Mouse (Mus musculus): Measurements from ENCODE around the gene BC016579. TPM values are rescaled to one million over a fixed set of nuclear protein-coding genes. Genes with fewer than 3 reads are reported as not detected.
A peak's percentile ranks its signal among the peaks of the same experiment; 100 is the strongest.

Gene BC016579
- polyA plus RNA-seq, 1 experiment from 2014 or later, result 0.24 TPM

DNA sequence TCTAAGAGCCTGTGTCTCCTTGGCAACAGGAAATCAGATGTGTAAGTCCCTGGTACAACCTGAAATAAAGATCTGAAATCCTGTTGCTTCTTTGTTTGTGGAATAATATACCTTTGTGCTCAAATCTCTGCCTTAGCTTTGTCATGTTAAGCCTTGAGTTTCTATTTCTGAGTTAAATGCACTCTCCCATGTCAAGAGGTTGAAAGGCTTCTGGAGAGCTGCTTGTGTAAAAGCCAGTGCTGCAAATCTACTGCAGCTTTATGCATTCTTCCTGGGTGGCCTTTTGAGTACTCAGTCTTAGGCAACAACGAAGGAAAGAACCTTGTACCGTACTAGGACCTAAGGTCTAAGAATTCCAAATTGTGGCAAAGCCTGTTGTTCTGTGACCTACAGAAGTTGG, 40.6 kb downstream of the BC016579 start:
- H3K9me3 ChIP-seq (replicated peaks), result no peaks in the 10 kb centered on the region
- H3K4me2 ChIP-seq, result no peak overlapping the region
- no peak for ATAC-seq (ENCODE audit: low read depth)
- H3K4me3 ChIP-seq (replicated peaks), result no peak overlapping the region
- no peak overlapping the region for H3K27ac ChIP-seq
- no peaks in the 10 kb centered on the region for H3K4me1 ChIP-seq (replicated peaks)
- no peaks in the 10 kb centered on the region for H3K36me3 ChIP-seq
- WGBS (ENCODE audit: insufficient replicate concordance), result 70% methylated on average over 2 of the region's 2 CpGs
- no peaks in the 10 kb centered on the region for H3K27me3 ChIP-seq
- no peak overlapping the region for H3K9ac ChIP-seq
- DNase-seq, result no peak

DNA sequence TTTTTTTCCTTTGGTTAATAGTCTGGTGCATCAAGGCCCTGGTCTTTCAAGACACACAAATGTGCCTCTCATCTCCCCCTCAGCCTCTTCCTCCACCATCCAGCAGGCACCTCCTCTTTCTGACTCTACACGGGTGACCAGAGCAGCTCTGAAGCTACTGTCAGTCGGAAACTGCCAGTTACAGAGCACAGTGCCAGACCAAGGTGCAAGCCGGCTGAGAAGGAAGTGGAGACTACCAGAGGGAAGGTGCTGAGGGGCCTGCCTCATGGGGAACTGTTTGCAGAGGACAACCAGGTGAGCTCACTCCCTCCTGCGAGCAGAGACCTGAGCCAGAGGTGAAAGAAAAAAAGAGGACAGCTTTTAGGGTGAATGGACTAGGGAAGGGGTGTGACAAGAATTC, 43.6 kb downstream of the BC016579 start, which contains the start of gene Gcsam:
Gene Gcsam (plus strand): TSS at position 114 of the 400 bp plus-strand sequence.
- Histone ChIP-seq H3K27me3 (no peaks in the 10 kb centered on the region), H3K27ac (no peak within 1 kb of the TSS), H3K9ac (no peak within 1 kb of the TSS), H3K4me2 (no peak within 1 kb of the TSS), H3K4me3 (replicated peaks) (no peak within 1 kb of the TSS), H3K36me3 (no peaks in the 10 kb centered on the region), H3K4me1 (replicated peaks) (no peaks in the 10 kb centered on the region), H3K9me3 (replicated peaks) (no peaks in the 10 kb centered on the region)
- ATAC-seq (ENCODE audit: low read depth), result 0 out of 2 replicates have a peak, but pooled peaks have one; percentile 12
- 22% methylated on average over 4 of the region's 4 CpGs for WGBS (ENCODE audit: insufficient replicate concordance)
- no peak for DNase-seq

DNA sequence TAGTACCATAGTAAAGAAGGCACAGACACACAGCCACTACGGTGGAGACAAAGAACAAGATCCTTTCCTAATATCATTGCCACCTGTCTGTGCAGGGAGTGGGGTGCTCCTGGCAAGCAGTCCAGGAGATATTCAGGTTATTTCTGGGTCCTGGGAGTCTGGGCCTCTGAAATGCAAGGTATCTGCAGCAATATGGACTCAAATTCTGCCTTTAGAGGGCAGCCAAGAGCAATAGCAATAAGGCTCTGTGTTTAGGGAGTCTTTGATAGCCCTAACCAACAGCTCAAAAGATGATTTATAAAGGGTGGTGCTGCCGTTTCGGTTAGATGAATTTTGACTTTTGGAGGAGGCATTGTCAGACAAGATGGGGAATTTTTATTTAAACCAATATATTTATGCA, 44.6 kb downstream of the BC016579 start:
- no peak overlapping the region for H3K27ac ChIP-seq
- peak; percentile 43; the same call in 1 of the 2 replicates for ATAC-seq (ENCODE audit: low read depth)
- 38% methylated on average over 3 of the region's 3 CpGs for WGBS (ENCODE audit: insufficient replicate concordance)

DNA sequence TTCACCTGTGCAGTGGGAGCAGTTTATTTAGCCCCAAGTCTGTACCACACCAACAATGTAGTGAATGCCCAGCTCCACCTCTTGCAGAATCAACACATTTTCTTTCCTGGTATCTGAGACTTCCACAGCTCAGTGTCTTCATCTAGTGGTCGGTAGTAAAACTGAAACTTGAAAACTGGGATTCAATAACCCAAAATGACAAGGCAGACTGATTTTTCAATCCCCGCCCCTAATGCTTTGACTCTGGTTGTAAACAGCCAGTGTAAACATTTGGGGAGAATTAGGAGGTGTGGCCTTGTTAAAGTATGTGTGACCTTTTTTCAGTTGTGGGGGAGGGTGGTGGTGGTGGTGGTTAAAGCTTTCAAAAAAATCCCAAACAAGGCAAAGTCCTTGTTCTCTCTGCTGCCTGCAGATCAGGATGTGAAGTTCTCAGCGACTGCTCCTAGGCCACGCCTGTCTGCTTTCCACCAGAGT, 45.4 kb downstream of the BC016579 start:
- Histone ChIP-seq H3K27me3 (no peaks in the 10 kb centered on the region), H3K4me2 (no peak overlapping the region), H3K36me3 (no peaks in the 10 kb centered on the region), H3K9me3 (replicated peaks) (no peaks in the 10 kb centered on the region), H3K27ac (peak overlapping the region; percentile 18; the same call in 1 of the 2 replicates), H3K4me3 (replicated peaks) (no peak overlapping the region), H3K4me1 (replicated peaks) (no peaks in the 10 kb centered on the region), H3K9ac (no peak overlapping the region)
- WGBS (ENCODE audit: insufficient replicate concordance), result 35% methylated on average over 4 of the region's 4 CpGs
- peak; percentile 76 for ATAC-seq (ENCODE audit: low read depth)
- DNase-seq, result no peak

More for the DNA sequence above, 44.6 kb downstream of the BC016579 start:
- no peak for DNase-seq
- H3K4me3 ChIP-seq (replicated peaks), result no peak overlapping the region
- no peaks in the 10 kb centered on the region for H3K27me3 ChIP-seq
- no peak overlapping the region for H3K4me2 ChIP-seq
- H3K36me3 ChIP-seq, result no peaks in the 10 kb centered on the region
- H3K9ac ChIP-seq, result no peak overlapping the region
- H3K4me1 ChIP-seq (replicated peaks), result no peaks in the 10 kb centered on the region
- H3K9me3 ChIP-seq (replicated peaks), result no peaks in the 10 kb centered on the region

DNA sequence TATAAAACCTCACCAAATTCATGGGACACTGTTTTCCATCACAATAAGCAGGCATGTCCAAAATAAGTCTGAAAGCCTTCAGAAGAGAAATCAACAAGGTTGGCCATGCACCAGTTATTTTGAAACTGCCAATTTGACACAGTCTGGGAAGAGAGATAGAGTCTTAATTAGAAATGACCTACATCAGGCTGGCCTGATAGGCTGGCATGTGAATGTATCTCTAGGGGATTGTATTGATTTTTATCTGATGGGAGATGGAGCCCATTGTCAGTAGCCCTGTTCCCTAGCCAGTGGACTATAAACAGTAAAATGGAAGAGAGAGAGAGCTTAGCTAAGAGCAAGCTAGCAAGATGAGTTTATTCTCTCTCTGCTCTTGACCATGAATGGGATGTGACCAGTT, 58.4 kb downstream of the BC016579 start:
- H3K4me1 ChIP-seq (replicated peaks), result no peaks in the 10 kb centered on the region
- no peaks in the 10 kb centered on the region for H3K36me3 ChIP-seq
- H3K4me2 ChIP-seq, result no peak overlapping the region
- ATAC-seq (ENCODE audit: low read depth) (no peak), DNase-seq (no peak)
- no peak overlapping the region for H3K27ac ChIP-seq
- H3K4me3 ChIP-seq (replicated peaks), result no peak overlapping the region
- H3K27me3 ChIP-seq, result no peaks in the 10 kb centered on the region
- no peak overlapping the region for H3K9ac ChIP-seq
- no peaks in the 10 kb centered on the region for H3K9me3 ChIP-seq (replicated peaks)

DNA sequence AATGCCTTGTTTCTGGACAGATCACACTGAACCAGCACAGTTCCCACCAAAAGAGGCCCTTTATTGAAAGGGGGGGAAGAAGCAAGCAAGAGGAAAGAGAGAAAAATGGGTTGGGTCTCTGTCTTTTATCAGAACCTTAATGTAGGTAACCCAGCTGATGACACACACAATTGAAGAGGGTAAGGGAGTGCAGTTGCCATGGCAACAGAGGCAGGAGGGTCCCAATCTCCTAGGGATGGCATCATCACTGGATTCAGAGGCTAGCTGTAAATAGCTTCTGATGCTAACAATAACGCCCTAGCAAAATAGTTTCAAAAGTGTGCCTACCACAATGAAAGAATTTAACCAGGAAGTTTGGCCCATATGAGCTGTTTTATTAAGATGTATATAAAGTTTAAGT, 60.2 kb downstream of the BC016579 start:
- ATAC-seq (ENCODE audit: low read depth), result no peak
- 70% methylated on average over 1 of the region's 1 CpGs for WGBS (ENCODE audit: insufficient replicate concordance)
- Histone ChIP-seq H3K27me3 (no peaks in the 10 kb centered on the region), H3K4me2 (no peak overlapping the region), H3K36me3 (no peaks in the 10 kb centered on the region), H3K27ac (no peak overlapping the region), H3K4me1 (replicated peaks) (no peaks in the 10 kb centered on the region), H3K4me3 (replicated peaks) (no peak overlapping the region), H3K9ac (no peak overlapping the region), H3K9me3 (replicated peaks) (no peaks in the 10 kb centered on the region)
- no peak for DNase-seq

DNA sequence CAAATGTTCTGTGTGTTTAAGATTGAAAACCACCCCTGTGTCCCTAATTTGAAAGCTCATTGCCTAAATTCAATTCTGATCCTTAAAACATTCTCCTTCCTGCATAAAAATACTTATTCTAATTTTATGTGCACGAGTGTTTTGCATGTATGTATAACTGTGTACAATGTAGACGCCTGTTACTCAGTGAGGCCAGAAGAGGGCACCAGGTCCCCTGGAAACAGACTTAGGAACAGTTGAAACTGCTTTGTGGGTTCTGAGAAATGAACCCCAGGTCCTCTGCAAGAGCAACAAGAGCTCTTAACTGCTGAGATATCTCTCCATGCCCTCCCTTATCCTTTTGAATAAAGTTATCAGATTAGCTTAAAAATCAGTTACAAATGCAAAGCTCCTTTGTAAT, 71.4 kb downstream of the BC016579 start:
- ATAC-seq (ENCODE audit: low read depth) (no peak), DNase-seq (no peak)
- Histone ChIP-seq H3K27ac (no peak overlapping the region), H3K36me3 (no peaks in the 10 kb centered on the region), H3K4me1 (replicated peaks) (peaks cover 8% of the 10 kb centered on the region), H3K4me3 (replicated peaks) (no peak overlapping the region), H3K4me2 (no peak overlapping the region), H3K9ac (no peak overlapping the region), H3K9me3 (replicated peaks) (no peaks in the 10 kb centered on the region), H3K27me3 (no peaks in the 10 kb centered on the region)
- WGBS (ENCODE audit: insufficient replicate concordance), result 11% methylated on average over 2 of the region's 2 CpGs

DNA sequence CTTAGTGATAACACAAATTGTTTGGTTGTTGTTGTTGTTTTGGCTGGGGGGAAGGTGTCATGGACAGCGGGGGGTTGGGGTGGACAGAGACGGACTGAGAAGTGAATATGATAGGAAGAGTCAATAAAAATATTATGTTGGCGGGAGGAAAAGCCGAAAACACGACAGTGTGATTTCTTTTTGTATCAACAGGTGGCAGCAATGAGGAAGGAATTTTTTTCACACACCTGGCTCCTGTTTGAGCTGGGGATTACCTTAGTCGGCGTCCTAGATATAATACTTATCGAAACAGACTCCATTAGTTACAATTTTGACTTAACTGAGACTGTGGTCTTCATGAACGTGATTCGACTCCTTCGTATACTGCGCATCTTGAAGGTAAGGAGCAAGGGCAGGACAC, 74.0 kb downstream of the BC016579 start:
- no peak overlapping the region for H3K4me2 ChIP-seq
- H3K4me1 ChIP-seq (replicated peaks), result peaks cover 8% of the 10 kb centered on the region
- no peaks in the 10 kb centered on the region for H3K27me3 ChIP-seq
- H3K27ac ChIP-seq, result no peak overlapping the region
- H3K4me3 ChIP-seq (replicated peaks), result no peak overlapping the region
- no peak for ATAC-seq (ENCODE audit: low read depth)
- no peak overlapping the region for H3K9ac ChIP-seq
- H3K9me3 ChIP-seq (replicated peaks), result no peaks in the 10 kb centered on the region
- DNase-seq, result no peak
- WGBS (ENCODE audit: insufficient replicate concordance), result 59% methylated on average over 12 of the region's 12 CpGs
- H3K36me3 ChIP-seq, result no peaks in the 10 kb centered on the region

Other genes with a start within 250 kb of the BC016579 start
- 0.84 and 1.4 TPM in 2 replicates for gene Cd200, start 245.0 kb downstream of the BC016579 start, polyA plus RNA-seq (2015; fragmentation: Nextera tagmentation; extraction: Ambion mirVana)
- not detected in 2 replicates for gene Gm609, start 161.1 kb downstream of the BC016579 start, polyA plus RNA-seq (2015; fragmentation: Nextera tagmentation; extraction: Ambion mirVana)
- not detected in 2 replicates for gene Gm17783, start 122.0 kb downstream of the BC016579 start, polyA plus RNA-seq (2015; fragmentation: Nextera tagmentation; extraction: Ambion mirVana)
- not detected in 2 replicates for gene Slc9c1, start 118.8 kb downstream of the BC016579 start, polyA plus RNA-seq (2015; fragmentation: Nextera tagmentation; extraction: Ambion mirVana)
- 2.5 and 2.6 TPM in 2 replicates for gene Gcsam, start 43.7 kb downstream of the BC016579 start, polyA plus RNA-seq (2015; fragmentation: Nextera tagmentation; extraction: Ambion mirVana)
- gene Tmprss7, start 39.6 kb upstream of the BC016579 start, polyA plus RNA-seq (2015; fragmentation: Nextera tagmentation; extraction: Ambion mirVana), result 0.16 and 0.23 TPM in 2 replicates
- gene Tagln3, start 70.5 kb upstream of the BC016579 start, polyA plus RNA-seq (2015; fragmentation: Nextera tagmentation; extraction: Ambion mirVana), result 0.48 and 0.89 TPM in 2 replicates
- 20.4 and 22.4 TPM in 2 replicates for gene Abhd10, start 88.9 kb upstream of the BC016579 start, polyA plus RNA-seq (2015; fragmentation: Nextera tagmentation; extraction: Ambion mirVana)